Mouse (Mus musculus): ENCODE data around the gene Por. TPM values are rescaled to one million over a fixed set of nuclear protein-coding genes. Genes with fewer than 3 reads are reported as not detected.

Gene Por
- total RNA-seq (2014; rRNA removed): 78.5 and 89.5 TPM in 2 replicates
- polyA plus RNA-seq (2015; fragmentation: Nextera tagmentation; extraction: Ambion mirVana): 76.7 and 96.1 TPM in 2 replicates

GRCm38 (mm10) chr5:135669741-135670275 lies at the start of gene Por:
Gene Por, plus strand, starts transcription at chr5:135670033.
- H3K4me2 ChIP-seq (ENCODE audit: low read depth): no peak within 1 kb of the TSS
- no peaks in the 10 kb centered on the region for H3K36me3 ChIP-seq (ENCODE audit: insufficient read depth)
- TF ChIP-seq CTCF (IDR thresholded peaks at IDR 0.05; ENCODE audit: low read depth): no peak
- no peak for ATAC-seq
- DNase-seq: no peak
- no peak within 1 kb of the TSS for H3K9ac ChIP-seq
- no peak within 1 kb of the TSS for H3K27ac ChIP-seq (ENCODE audit: low read depth, low read length)
- no peaks in the 10 kb centered on the region for H3K9me3 ChIP-seq (ENCODE audit: low read length)
- H3K4me1 ChIP-seq (ENCODE audit: insufficient read depth): peaks cover 1% of the 10 kb centered on the region; the same call in 1 of the 2 replicates
- H3K27me3 ChIP-seq (ENCODE audit: insufficient read depth, low read length): no peaks in the 10 kb centered on the region
- WGBS: 26% methylated on average over 9 of the region's 9 CpGs
- no peak within 1 kb of the TSS for H3K4me3 ChIP-seq (ENCODE audit: low read depth, low read length)

GRCm38 (mm10) chr5:135620526-135620925 lies 49.3 kb upstream of the Por start:
- no peak for TF ChIP-seq CTCF (IDR thresholded peaks at IDR 0.05; ENCODE audit: low read depth)
- no peak for ATAC-seq
- DNase-seq: no peak
- no peak overlapping the region for H3K27ac ChIP-seq (ENCODE audit: low read depth, low read length)
- no peaks in the 10 kb centered on the region for H3K9me3 ChIP-seq (ENCODE audit: low read length)
- no peaks in the 10 kb centered on the region for H3K36me3 ChIP-seq (ENCODE audit: insufficient read depth)
- H3K4me2 ChIP-seq (ENCODE audit: low read depth): no peak overlapping the region
- WGBS: 88% methylated on average over 9 of the region's 9 CpGs
- no peaks in the 10 kb centered on the region for H3K4me1 ChIP-seq (ENCODE audit: insufficient read depth)
- H3K4me3 ChIP-seq (ENCODE audit: low read depth, low read length): no peak overlapping the region
- no peaks in the 10 kb centered on the region for H3K27me3 ChIP-seq (ENCODE audit: insufficient read depth, low read length)
- no peak overlapping the region for H3K9ac ChIP-seq

- Histone ChIP-seq H3K36me3 (ENCODE audit: insufficient read depth) (no peaks in the 10 kb centered on the region), H3K9me3 (ENCODE audit: low read length) (no peaks in the 10 kb centered on the region), H3K27me3 (ENCODE audit: insufficient read depth, low read length) (no peaks in the 10 kb centered on the region), H3K4me2 (ENCODE audit: low read depth) (no peak overlapping the region), H3K27ac (ENCODE audit: low read depth, low read length) (no peak overlapping the region), H3K9ac (no peak overlapping the region), H3K4me3 (ENCODE audit: low read depth, low read length) (no peak overlapping the region), H3K4me1 (ENCODE audit: insufficient read depth) (no peaks in the 10 kb centered on the region)
- TF ChIP-seq CTCF (IDR thresholded peaks at IDR 0.05; ENCODE audit: low read depth): no peak
- ATAC-seq: no peak
- no peak for DNase-seq
- WGBS: 83% methylated on average over 10 of the region's 10 CpGs
Measured at GRCm38 (mm10) chr5:135621725-135622124, 48.1 kb upstream of the Por start.

- no peak for TF ChIP-seq CTCF (IDR thresholded peaks at IDR 0.05; ENCODE audit: low read depth)
- Histone ChIP-seq H3K27me3 (ENCODE audit: insufficient read depth, low read length) (no peaks in the 10 kb centered on the region), H3K27ac (ENCODE audit: low read depth, low read length) (no peak overlapping the region), H3K4me3 (ENCODE audit: low read depth, low read length) (no peak overlapping the region), H3K4me1 (ENCODE audit: insufficient read depth) (no peaks in the 10 kb centered on the region), H3K9me3 (ENCODE audit: low read length) (no peaks in the 10 kb centered on the region), H3K9ac (no peak overlapping the region), H3K4me2 (ENCODE audit: low read depth) (no peak overlapping the region), H3K36me3 (ENCODE audit: insufficient read depth) (no peaks in the 10 kb centered on the region)
- 84% methylated on average over 18 of the region's 18 CpGs for WGBS
- ATAC-seq (no peak), DNase-seq (no peak)
Measured at GRCm38 (mm10) chr5:135623006-135623563, 46.7 kb upstream of the Por start.

- ATAC-seq (no peak), DNase-seq (no peak)
- Histone ChIP-seq H3K4me3 (ENCODE audit: low read depth, low read length) (no peak overlapping the region), H3K27ac (ENCODE audit: low read depth, low read length) (no peak overlapping the region), H3K9me3 (ENCODE audit: low read length) (no peaks in the 10 kb centered on the region), H3K4me1 (ENCODE audit: insufficient read depth) (peaks cover 3% of the 10 kb centered on the region), H3K36me3 (ENCODE audit: insufficient read depth) (no peaks in the 10 kb centered on the region), H3K9ac (no peak overlapping the region), H3K27me3 (ENCODE audit: insufficient read depth, low read length) (no peaks in the 10 kb centered on the region), H3K4me2 (ENCODE audit: low read depth) (peak overlapping the region; percentile 21; the same call in 1 of the 2 replicates)
- no peak for TF ChIP-seq CTCF (IDR thresholded peaks at IDR 0.05; ENCODE audit: low read depth)
- WGBS: 39% methylated on average over 10 of the region's 10 CpGs
Measured at GRCm38 (mm10) chr5:135628916-135629315, 40.9 kb upstream of the Por start.

- Histone ChIP-seq H3K4me1 (ENCODE audit: insufficient read depth) (peaks cover 6% of the 10 kb centered on the region), H3K27me3 (ENCODE audit: insufficient read depth, low read length) (no peaks in the 10 kb centered on the region), H3K4me3 (ENCODE audit: low read depth, low read length) (no peak overlapping the region), H3K27ac (ENCODE audit: low read depth, low read length) (no peak overlapping the region), H3K4me2 (ENCODE audit: low read depth) (no peak overlapping the region), H3K9ac (no peak overlapping the region), H3K9me3 (ENCODE audit: low read length) (no peaks in the 10 kb centered on the region), H3K36me3 (ENCODE audit: insufficient read depth) (no peaks in the 10 kb centered on the region)
- no peak for TF ChIP-seq CTCF (IDR thresholded peaks at IDR 0.05; ENCODE audit: low read depth)
- WGBS: 83% methylated on average over 3 of the region's 3 CpGs
- DNase-seq (no peak), ATAC-seq (no peak)
Measured at GRCm38 (mm10) chr5:135629401-135629800, 40.4 kb upstream of the Por start.

GRCm38 (mm10) chr5:135630598-135630997 lies 39.2 kb upstream of the Por start:
- H3K9ac ChIP-seq: no peak overlapping the region
- TF ChIP-seq CTCF (IDR thresholded peaks at IDR 0.05; ENCODE audit: low read depth): peak; percentile 76

More at GRCm38 (mm10) chr5:135630598-135630997, 39.2 kb upstream of the Por start:
- Histone ChIP-seq H3K4me2 (ENCODE audit: low read depth) (no peak overlapping the region), H3K9me3 (ENCODE audit: low read length) (no peaks in the 10 kb centered on the region), H3K27me3 (ENCODE audit: insufficient read depth, low read length) (no peaks in the 10 kb centered on the region), H3K27ac (ENCODE audit: low read depth, low read length) (no peak overlapping the region), H3K4me1 (ENCODE audit: insufficient read depth) (peaks cover 6% of the 10 kb centered on the region), H3K4me3 (ENCODE audit: low read depth, low read length) (no peak overlapping the region), H3K36me3 (ENCODE audit: insufficient read depth) (peaks cover 3% of the 10 kb centered on the region; the same call in 1 of the 2 replicates)
- ATAC-seq: no peak
- WGBS: 28% methylated on average over 3 of the region's 3 CpGs
- DNase-seq: peak; percentile 75

All from forebrain, postnatal 0 days (tissue).